Mouse (Mus musculus) spleen, adult 2 months (tissue): ENCODE data around the gene Cdkl1.

Experiments
- CTCF ChIP-seq: fragments of 200-500 bp; IDR thresholded peaks from 2 replicates; pipeline ENCODE4 v1.5.1; 2011; ENCODE audit warnings: mild to moderate bottlenecking, inconsistent platforms; ENCODE audit not compliant: insufficient read depth, insufficient read length, insufficient replicate concordance; ENCODE audit errors: extremely low read depth
- POLR2A ChIP-seq: fragments of 200-500 bp; IDR thresholded peaks from 2 replicates; pipeline ENCODE4 v1.6.1; 2011; ENCODE audit warnings: low read depth, low read length, inconsistent platforms

GRCm38 (mm10) chr12:69729246-69729645 is 61.8 kb downstream of the Cdkl1 start:
- TF ChIP-seq CTCF = no peak
- TF ChIP-seq POLR2A = no peak
